Mouse (Mus musculus): ENCODE measurements around the gene 2810408A11Rik.

2810408A11Rik gene

DNA sequence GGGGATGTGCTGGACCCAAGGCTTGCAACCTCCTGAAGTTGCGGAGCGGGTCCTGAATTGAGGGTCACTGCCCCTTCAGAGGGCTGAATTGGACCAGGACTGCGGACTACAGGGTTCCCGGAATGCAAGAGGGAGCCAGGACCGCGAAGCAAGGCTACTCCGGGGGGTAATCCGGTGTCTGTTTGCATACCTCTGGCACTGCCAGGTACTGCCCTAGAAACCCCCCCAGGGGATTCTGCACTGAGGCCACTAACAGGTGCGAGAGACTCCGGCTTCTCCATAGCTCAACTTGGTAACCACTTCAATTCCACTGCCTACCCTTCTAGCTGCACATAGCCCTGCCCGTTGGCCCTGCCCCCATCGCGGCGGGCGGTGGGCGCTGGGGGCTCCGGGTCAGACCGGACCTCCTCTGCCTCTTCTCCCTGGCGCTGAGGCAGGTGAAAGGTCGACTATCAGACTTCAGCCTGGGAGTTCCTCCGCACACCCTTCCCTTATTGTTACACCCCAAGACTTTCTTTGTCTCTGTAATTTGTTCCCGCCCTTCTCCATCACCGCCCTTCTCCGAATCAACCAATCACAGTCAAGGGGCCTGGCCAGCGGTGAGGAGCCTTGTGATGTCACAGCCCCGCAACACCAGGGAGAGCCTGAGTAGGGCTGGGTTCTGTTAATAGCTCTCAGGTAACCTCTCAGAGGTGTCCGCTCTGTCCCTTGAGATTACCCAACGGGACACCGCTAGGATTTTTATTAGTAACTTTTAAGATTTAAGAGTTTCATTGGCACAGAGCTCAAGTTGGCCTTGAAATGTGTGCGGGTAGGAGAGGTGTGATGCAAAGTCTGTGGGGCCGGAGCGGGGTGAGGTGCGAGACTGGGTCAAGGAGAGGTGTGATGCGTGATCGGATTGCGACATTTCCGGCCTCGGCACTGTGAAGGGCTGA, at the start of gene 2810408A11Rik, which contains the start of gene Neurl4:
Gene 2810408A11Rik, minus strand, starts transcription at position 517 of the 935 bp plus-strand sequence.
Gene Neurl4, plus strand, starts transcription at position 602 of the 935 bp plus-strand sequence.
- peak; percentile 96 for DNase-seq

DNA sequence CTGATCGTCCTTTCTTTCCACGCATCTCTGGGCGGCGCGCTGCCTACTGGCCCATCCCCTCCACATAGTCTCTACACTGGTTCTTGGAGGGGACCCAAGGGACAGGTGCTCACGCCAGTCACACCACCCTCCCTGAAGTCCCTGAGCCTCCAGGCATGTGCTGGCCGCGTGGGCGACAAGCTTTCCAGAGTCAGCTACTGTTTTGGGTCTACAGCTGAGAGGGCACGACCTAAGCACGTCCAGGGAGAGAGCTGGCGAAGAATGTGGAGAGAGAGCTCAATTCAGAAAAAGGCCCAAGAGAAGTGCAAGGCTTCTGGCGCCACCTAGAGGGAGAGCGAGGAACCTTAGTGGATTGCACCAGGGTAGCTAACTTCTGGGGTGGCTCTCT, 48.0 kb upstream of the 2810408A11Rik start:
- DNase-seq: peak; percentile 95

DNA sequence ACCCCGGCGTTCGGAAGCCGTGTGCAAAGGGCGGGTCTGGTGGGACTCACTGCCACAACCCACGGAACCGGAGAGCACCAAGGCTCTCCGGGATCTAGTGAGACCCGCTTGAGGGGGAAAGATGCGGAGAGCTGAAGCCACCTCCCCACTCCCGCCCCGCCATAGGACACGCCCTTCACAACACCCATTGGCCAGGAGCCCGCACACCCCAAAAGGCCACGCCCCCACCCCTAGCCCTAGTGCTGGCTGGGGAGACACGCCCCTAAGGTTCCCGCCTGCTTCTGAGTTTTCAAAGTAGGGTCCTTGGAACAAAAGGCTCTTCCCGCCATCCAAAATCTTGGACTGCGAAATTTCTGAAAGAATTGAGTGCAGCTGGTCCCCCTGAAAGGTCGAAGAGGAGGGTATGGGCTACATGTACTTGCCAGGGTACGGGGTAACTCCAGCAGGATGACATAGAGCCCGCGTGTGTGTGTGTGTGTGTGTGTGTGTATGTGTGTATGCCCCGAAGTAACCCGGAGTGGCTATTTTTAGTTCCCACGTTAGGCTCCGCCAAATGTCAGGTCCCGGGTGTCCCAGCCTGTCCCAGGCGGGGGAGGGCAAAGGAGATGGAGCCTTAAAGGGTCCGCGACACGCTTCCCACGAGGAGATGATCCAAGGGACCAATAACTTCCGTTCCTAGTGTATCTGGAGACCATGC, 47.4 kb upstream of the 2810408A11Rik start, which contains the start of gene Slc2a4:
Gene Slc2a4, minus strand, starts transcription at position 123 of the 697 bp plus-strand sequence.
- peak; percentile 92 for DNase-seq

DNA sequence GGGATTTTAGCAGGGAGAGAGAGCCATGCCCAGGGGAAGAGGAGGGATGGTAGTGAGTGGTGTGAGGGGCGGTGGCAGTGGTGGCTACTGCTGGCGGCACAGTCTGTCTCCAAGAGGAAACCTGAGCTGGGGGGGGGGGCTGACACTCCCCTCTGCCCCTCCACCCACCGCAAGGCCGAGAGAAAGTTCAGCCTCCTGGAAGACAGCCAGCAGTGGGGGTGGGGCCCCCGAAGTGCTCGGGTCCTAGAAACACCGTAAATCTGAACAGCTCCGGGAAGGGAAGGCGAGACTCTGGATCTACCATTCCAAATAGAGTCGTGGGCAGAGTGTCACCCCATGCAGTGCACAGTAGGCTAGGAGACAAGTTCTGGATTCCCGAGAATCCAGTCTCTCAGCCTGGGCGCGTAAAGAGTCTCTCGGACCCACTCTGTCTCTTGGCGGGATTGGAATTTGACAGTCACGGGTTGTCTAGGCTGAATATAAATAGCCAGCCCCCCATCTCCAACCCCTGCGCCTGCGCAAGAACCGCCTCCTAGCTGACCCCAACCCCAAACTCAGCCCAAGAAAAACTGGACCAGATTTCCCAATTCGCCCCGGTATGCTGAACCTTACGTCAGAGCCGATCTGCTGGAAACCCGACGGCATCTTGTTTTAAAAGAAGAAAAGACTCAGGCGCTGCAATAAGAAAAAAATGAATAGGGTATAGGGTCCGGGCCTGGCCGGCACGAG, 46.7 kb upstream of the 2810408A11Rik start:
- peak; percentile 61 for DNase-seq

DNA sequence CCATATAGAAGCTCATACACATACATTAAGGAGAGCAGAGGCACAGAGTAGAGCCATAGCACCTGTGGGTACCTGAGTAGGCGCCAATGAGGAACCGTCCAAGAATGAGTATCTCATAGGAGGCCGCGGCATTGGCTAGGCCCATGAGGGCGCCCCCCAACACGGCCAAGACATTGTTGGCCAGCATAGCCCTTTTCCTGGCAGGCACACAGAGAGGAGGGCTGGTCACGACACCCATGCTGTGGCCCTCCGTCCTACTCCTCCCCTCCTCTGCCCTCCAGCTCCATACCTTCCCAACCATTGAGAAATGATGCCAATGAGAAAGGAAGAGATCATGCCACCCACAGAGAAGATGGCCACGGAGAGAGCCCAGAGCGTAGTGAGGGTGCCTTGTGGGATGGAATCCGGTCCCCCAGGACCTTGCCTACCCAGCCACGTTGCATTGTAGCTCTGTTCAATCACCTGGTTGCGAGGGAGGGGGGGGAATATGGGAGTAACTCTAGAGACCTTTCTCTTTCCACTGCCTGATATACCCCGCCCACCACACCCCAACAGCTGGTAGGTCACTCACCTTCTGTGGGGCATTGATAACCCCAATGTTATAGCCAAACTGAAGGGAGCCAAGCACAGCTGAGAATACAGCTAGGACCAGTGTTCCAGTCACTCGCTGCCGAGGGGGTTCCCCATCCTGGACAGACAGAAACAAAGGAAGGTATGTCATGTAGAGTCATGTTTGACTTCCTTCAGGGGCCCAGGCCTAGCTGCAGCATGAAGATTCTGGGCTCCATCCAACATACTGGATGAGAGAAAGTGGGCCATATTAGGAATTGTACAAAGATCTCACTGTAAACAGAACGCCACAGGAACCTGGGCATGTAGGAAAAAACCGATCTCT, 45.5 kb upstream of the 2810408A11Rik start:
- no peak for DNase-seq

DNA sequence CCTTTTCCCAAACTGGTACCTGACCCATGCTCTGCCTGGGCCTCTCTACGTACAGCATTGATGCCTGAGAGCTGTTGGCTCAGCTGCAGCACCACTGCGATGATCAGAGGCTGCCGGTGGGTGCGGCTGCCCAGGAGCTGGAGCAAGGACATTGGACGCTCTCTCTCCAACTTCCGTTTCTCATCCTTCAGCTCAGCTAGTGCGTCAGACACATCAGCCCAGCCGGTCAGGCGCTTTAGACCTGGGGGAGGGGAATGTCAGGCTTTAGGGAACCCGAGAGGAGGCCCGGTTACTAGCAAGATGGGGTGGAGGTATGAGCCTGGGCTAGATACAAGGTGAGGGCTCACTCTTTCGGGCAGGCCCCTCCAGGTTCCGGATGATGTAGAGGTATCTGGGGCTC, 44.4 kb upstream of the 2810408A11Rik start:
- no peak for DNase-seq

DNA sequence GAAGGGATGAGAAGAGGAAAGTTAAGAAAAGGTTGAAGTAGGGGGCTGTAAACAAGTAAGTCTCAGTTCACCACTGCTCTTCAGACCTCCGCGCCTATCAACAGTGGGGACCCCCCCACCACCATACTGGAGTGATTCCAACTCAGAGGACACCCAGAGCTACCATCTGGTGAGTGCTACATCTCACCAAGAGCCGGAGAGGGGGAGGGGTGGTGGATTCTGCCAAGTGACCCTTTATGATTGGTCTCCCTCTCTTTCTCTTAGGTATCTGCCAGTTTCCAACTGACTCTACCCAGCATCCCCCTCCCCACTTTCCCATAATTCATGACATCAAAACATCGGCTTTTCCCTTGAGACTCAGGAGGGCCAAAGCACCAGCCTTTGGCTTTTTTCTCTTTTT, 40.2 kb upstream of the 2810408A11Rik start:
- DNase-seq: no peak

DNA sequence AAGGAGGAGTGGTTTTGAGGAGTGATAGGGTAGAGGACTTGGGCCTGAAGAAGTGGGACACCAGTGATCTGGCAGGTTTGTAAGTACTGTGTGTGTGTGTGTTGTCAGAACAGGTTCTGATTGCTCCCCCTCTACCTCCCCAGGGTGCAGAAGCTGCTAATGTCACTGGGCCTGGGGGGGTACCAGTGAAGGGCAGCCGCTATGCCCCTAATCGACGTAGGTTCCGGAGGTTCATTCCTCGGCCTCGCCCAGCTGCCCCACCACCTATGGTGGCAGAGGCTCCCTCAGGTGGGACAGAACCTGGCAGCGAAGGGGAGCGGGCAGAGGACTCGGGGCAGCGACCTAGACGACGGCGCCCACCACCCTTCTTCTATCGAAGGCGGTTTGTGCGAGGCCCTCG, 38.9 kb upstream of the 2810408A11Rik start:
- DNase-seq: no peak

DNA sequence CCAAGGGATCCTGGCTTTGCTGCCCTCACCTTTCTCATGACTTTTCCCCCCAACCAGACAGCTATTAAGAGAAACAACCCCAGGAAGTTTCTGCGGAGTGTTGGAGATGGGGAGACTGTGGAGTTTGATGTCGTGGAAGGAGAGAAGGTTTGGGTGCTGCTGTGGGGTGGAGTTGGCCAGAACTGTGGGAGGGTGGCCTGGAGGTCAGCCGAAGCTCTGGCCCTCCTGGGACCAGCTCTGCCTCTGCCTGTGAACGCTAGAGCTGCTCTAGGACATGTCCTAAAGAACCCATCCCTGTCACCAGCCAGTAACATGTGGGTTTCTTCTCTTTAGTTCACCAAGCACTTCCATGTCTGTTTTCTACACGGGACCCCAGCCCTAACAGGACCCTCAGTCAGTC, 38.4 kb upstream of the 2810408A11Rik start:
- no peak for DNase-seq

DNA sequence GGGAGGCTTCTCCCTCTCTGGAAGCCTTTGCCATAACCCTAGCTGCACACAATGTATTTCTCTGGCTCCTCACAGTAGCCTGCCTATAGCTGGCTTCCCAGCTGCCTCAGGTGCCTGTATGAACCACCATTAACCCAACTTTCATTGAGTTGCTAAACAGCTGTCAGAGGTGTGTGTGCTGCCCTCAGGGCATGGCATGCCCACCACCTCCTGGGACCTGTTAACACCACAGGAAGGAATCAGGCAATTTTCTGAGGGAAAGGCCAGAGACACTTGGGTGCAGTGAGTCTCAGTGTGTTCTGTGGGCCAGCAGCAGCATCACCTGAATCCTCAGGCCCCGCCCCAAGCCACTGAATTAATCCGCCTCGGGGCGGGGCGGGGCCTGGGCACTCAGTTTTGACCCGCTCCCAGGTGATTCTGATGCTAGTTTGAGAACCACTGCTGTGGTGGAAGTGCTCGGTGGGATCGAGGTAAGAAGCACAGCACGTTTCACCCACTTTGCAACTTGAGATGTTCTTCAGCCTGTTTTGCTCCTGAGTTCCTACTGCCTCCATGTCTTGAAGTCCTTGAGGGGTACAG, 37.7 kb upstream of the 2810408A11Rik start:
- DNase-seq: no peak

DNA sequence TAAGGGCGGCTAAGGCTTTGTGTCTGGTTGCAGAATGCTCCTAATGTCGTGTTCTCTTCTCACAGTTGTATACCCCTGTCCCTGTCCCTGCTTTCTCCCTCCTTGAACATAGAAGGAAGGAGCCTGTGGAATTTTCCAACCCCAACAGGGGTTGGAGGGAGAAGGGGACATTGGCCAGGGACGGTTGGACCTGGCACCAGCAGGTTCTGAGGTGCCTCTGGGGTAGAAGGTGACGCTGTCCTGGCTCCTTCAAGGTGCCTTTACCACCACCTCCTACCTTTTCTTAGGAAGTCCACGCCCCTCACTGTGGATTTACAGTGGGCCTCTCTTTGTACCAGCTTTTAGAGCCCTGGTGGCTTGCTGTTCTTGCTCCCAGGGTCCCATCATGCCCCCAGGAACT, 37.0 kb upstream of the 2810408A11Rik start:
- DNase-seq: no peak

DNA sequence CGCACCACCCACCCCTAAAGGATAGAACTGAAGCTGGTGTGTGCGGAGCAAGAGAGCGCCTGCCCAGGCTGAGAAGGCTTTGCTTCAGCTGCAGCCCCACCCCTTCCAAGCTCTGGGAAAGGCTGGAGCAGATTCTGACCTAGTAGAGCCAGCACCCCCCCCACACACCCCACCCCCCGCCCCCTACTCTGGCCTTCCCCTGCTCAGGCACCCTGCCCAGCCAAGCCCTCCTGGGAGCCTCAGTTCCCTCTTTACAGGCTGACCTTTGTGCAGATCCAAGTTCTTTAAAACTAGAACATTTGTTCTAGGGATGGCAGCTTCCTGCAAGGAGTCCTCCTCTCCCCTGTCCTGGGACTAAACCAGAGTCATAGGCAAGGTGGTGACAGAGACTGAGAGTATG, 36.6 kb upstream of the 2810408A11Rik start:
- DNase-seq: peak; percentile 49

DNA sequence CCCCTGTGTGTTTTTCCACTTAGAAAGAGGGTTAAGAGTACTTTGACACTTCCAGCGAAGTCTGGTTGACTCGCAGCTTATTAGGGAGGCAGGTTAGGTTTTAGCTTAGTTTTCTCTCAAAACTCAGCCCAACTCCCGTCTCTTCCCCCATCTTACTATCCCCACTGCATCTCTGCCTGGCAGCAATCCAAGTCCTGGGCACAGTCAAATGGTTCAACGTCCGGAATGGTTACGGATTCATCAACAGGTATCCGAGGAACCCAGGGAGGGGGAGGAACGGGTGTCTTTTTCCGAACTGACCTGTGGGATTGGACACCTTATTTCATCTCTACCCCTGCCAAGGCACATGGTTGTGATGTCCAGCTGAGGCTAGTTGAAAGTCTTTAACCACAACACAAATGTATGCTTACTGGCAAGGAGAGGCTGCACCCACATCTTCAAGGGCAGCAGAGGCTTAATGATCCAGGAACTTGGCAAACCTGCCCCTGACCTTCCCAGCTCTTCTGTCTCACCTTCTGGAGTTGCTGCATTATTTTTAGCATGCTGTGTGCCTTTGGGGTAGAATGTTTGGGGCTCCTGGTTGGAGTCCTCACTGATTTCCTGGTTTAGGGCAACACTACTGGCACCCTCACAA, 36.0 kb upstream of the 2810408A11Rik start:
- DNase-seq: peak; percentile 72

DNA sequence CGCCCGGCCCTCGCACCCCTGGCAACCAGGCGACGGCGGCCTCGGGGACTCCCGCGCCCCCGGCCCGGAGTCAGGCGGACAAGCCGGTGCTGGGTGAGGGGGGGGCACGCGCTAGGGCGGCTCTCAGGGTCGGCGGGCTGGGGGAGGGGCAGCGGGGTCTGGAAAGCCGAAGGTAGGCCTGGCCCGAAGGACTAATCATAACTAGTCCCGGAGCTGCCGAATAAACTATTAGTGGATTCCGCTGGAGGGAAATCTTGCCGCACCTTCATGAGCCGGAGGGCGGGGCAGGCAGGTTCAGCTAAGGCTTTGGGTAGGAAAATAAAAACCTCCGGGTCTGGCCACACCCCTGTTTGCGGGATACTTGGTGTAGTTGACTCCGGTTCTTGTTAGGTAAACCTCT, 35.4 kb upstream of the 2810408A11Rik start:
- peak; percentile 50 for DNase-seq

DNA sequence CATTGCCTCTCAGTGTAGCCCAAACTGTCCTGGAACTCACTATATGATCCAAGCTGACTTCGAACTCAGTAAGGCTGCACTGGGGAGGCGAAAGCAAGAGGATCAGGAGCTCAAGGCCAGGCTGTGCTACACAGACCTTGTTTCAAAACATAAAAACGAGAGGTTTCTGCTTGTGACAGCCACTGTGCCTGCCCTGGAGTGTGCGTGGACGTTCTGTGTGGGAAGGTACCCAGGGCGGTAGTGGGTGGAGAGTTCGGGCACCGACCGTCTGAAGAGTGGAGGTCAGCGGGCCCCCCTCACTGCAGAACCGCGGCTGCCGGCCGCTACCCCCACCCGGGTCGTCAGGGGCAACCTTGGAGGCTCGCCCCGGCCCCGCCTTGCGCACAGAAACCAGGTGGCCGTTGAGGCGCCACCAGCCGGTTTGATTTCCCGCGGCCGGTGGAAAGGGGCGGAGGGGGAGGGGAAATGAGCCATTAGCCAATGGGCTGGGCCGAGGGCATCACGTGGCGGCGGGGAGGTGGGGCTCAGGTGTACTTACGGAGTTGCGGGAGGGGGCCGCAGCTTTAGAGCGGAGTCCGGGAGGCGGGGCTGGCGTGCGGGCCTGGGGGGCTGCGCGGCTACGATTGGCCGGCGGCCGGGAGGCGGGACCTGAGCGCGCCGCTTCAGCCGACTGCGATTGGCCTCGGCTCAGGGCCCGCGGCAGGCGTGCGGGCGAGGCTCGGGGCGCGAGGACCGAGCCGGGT, 34.5 kb upstream of the 2810408A11Rik start, which contains the start of gene Ybx2:
Gene Ybx2, plus strand, starts transcription at position 660 of the 743 bp plus-strand sequence.
- DNase-seq: peak; percentile 90

DNA sequence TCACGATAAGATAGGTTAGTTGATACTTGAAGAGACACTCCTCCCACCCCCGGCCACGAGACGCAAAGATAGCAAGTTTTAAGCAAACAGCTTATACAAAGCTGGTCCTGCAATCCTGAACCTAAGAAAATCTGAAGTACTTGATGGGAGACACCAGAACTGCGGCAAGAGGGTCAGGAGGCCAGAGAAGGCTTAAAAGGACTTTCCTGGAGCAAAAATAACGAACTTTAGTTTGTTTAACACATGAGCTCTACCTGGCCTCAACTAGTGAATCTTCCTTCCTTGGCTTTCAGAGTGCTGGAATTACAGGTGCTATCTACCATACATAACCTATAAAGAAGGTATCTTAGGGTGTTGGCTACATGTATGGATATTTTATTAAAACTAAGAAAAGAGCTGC, 33.9 kb upstream of the 2810408A11Rik start:
- DNase-seq: no peak

DNA sequence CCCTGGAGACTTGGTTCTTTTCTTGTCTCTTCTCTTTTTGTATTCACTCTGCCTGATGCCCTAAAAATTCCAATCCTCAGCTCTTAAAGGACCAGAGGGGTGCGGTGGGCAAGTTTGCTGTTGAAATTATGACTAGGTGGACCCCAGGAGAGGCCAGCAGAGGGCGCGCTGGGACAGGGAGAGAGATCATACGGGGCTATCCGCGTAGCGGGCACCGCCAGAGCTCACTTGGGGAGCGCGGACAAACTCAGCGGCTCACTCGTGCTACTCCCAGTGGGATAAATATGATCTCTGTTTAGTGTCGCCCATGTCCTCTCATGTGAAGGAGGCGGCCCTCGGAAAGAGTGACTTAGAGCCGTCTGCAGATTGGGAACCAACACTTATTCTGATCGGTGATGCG, 33.4 kb upstream of the 2810408A11Rik start:
- peak; percentile 90 for DNase-seq

DNA sequence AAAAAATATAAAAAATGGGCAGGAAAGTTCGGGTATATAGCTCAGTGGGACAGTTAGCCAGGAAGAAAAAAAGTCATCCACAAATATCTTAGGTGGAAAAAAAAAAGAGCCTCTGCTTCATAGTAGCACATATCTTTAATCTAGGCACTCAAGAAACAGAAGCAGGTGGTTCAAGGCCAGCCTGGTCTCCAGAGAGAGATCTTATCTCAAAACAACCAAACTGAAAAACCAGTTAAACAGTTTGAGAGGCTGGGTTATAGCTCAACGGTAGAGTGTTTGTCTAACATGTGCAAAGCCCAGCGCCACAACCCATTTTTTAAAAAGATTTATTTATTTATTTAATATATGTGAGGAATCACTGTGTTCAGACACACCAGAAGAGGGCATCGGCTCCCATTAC, 32.3 kb upstream of the 2810408A11Rik start:
- DNase-seq: no peak

DNA sequence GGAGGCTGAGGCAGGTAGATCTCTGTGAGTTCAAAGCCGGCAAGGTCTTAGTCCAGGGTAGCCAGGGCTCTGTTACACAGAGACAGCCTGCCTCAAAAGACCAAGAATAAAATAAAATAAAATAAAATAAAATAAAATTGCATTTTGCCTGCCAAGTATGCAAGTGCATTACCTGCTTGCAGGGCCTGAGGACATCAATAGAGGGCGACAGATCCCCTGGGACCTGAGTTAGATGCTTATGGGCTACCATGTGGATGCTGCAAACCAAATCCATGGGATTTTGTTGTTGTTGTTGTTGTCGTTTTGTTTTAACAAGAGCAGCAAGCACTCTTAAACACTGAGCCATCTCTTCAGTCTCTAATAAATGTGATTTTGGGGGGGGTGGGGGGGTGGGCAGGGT, 31.5 kb upstream of the 2810408A11Rik start:
- no peak for DNase-seq

DNA sequence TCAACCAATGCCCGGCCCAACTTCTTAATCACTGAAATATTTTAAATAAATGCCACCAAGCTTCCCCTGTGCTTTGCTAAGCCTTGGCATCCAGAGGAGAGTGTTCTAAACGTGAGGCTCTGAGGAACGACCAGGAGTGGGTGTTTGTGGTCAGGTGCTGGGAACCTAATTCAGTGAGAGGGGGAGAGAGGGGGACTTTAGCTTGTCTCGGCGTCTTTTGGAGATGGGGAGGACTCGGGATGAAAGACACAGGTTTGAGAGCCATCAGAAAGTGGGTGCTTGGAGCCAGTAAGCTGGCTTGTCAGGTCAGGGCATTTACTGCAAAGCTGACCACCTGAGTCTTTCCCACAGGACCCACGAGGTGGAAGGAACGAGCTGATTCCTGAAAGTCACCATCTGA, 31.0 kb upstream of the 2810408A11Rik start:
- no peak for DNase-seq
